Mouse (Mus musculus) liver, embryonic 15.5 days (tissue): ENCODE measurements around the gene Sept9. TPM values are rescaled to one million over a fixed set of nuclear protein-coding genes. Genes with fewer than 3 reads are reported as not detected.

Experiments
- ATAC-seq: fragments of 200-750 bp; cut with Nextera tagmentation; 2 replicates; pipeline ENCODE4 v1.8.0; 2017; ENCODE audit warnings: moderate number of reproducible peaks, mild to moderate bottlenecking, moderate library complexity; ENCODE audit not compliant: insufficient read depth
- H3K27ac ChIP-seq: fragments of 300-500 bp; sonication (generic); replicated peaks from 2 replicates; pipeline ENCODE4 v1.5.1; 2015; ENCODE audit warnings: mild to moderate bottlenecking, inconsistent platforms
- H3K27me3 ChIP-seq: fragments of 300-500 bp; sonication (generic); 2 replicates; pipeline ENCODE4 v1.6.1; 2015; ENCODE audit warnings: mild to moderate bottlenecking, inconsistent platforms
- H3K36me3 ChIP-seq: fragments of 300-500 bp; sonication (generic); replicated peaks from 2 replicates; pipeline ENCODE4 v1.6.1; 2015; ENCODE audit warnings: moderate library complexity, mild to moderate bottlenecking, inconsistent platforms
- H3K4me1 ChIP-seq: fragments of 300-500 bp; sonication (generic); replicated peaks from 2 replicates; pipeline ENCODE4 v1.6.1; 2015; ENCODE audit warnings: inconsistent platforms
- H3K4me2 ChIP-seq: fragments of 300-500 bp; sonication (generic); 2 replicates; pipeline ENCODE4 v1.6.1; 2015; ENCODE audit warnings: moderate library complexity, mild to moderate bottlenecking, inconsistent platforms
- H3K4me3 ChIP-seq: fragments of 300-500 bp; sonication (generic); replicated peaks from 2 replicates; pipeline ENCODE4 v1.5.1; 2015; ENCODE audit warnings: mild to moderate bottlenecking, inconsistent platforms
- H3K9ac ChIP-seq: fragments of 300-500 bp; sonication (generic); 2 replicates; pipeline ENCODE4 v1.6.1; 2015; ENCODE audit warnings: moderate library complexity, mild to moderate bottlenecking, inconsistent platforms
- H3K9me3 ChIP-seq: fragments of 300-500 bp; sonication (generic); replicated peaks from 2 replicates; pipeline ENCODE4 v1.6.1; 2016; ENCODE audit warnings: inconsistent platforms
- WGBS: fragments of 180-500 bp; shearing (Covaris S2); methylation state at CpG from one replicate; pipeline ENCODE4 v1.1.7; 2015; ENCODE audit warnings: mixed read lengths; ENCODE audit not compliant: insufficient replicate concordance; 5-methylcytosine and 5-hydroxymethylcytosine counted together
- polyA plus RNA-seq: library from polyadenylated mRNA; unstranded; fragments of >200 nt; fragmentation: Nextera tagmentation; extraction: Ambion mirVana; gene quantifications from 2 replicates; pipeline ENCODE4 v1.2.1, GENCODE M21; 2015

Sept9 gene
- polyA plus RNA-seq, 1 experiment from 2014 or later: 41.0 TPM

DNA sequence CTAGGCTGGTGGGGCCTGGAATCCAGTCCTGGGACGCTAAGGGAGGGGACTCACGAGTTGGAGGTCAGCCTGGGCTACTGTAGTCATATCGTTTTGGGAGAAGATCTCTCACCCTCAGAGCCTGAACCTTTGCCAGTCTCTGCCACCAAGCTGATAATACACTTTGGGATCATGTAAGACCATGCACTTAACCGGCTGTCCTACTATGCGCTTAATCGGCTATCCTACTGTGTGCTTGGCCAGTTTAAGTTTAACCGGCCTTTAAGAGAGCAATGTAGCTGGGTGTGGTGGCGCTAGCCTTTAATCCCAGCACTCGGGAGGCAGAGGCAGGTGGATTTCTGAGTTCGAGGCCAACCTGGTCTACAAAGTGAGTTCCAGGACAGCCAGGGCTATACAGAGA, 173.1 kb downstream of the Sept9 start:
- Histone ChIP-seq H3K9ac (no peak overlapping the region), H3K4me1 (no peaks in the 10 kb centered on the region), H3K27ac (no peak overlapping the region), H3K4me2 (no peak overlapping the region), H3K27me3 (no peaks in the 10 kb centered on the region), H3K4me3 (no peak overlapping the region), H3K9me3 (no peaks in the 10 kb centered on the region), H3K36me3 (no peaks in the 10 kb centered on the region)
- whole genome bisulfite sequencing: 70% methylated on average over 10 of the region's 10 CpGs
- ATAC-seq: no peak

DNA sequence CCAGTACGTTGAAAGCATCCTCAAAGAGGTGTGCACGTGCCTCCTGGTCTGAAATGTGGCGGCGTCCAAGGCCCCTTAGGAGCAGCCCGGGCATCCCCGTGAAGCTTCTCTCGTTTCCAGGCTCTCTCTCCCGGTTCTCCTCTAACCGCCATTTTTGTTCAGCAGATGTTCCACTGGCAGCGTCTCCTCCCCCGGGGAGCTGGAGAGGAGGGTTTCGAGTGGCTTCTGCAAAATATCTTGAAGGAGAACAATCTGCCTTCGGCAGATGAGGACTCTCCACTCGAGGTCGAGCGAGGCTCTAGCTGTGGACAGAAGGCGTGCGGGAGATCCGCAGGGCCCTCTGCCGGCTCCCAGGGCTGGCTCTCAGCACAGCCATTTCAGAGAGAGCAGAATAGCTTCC, 173.7 kb downstream of the Sept9 start:
- Histone ChIP-seq H3K36me3 (no peaks in the 10 kb centered on the region), H3K27me3 (no peaks in the 10 kb centered on the region), H3K27ac (no peak overlapping the region), H3K9ac (no peak overlapping the region), H3K4me3 (no peak overlapping the region), H3K4me2 (no peak overlapping the region), H3K9me3 (no peaks in the 10 kb centered on the region), H3K4me1 (no peaks in the 10 kb centered on the region)
- WGBS: 62% methylated on average over 20 of the region's 20 CpGs
- ATAC-seq: no peak

GRCm38 (mm10) chr11:117373870-117374269, 174.4 kb downstream of the Sept9 start:
- 27% methylated on average over 4 of the region's 4 CpGs for WGBS
- Histone ChIP-seq H3K4me1 (no peaks in the 10 kb centered on the region), H3K27me3 (no peaks in the 10 kb centered on the region; the same call in 1 of the 2 replicates), H3K9me3 (no peaks in the 10 kb centered on the region), H3K27ac (no peak overlapping the region), H3K4me3 (no peak overlapping the region), H3K36me3 (no peaks in the 10 kb centered on the region), H3K9ac (no peak overlapping the region), H3K4me2 (no peak overlapping the region)
- ATAC-seq: no peak

DNA sequence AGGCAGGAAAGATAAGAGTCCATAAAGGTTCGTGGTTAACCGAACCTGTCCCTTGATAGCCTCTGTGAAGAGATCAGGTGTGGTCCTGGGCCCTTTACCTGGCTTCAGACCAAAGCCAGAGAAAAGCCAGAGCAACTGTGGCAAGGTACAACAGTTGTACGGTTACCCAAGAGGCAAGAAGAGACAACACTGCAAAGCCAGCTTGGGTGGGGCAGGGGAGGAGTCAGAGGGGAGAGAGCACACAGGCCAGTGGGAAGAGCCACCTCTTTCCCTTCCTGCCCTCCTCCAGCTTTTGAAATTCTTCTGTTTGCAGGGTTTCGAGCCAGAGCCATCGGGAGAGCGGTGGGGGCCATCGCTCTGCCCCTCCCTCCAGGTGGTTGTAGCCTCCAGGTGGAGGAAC, 174.8 kb downstream of the Sept9 start:
- H3K4me2 ChIP-seq: no peak overlapping the region
- no peaks in the 10 kb centered on the region for H3K9me3 ChIP-seq
- 36% methylated on average over 7 of the region's 7 CpGs for WGBS
- H3K4me1 ChIP-seq: no peaks in the 10 kb centered on the region
- no peak; the same call in 1 of the 2 replicates for ATAC-seq
- no peaks in the 10 kb centered on the region; the same call in 1 of the 2 replicates for H3K27me3 ChIP-seq
- no peak overlapping the region for H3K27ac ChIP-seq
- H3K36me3 ChIP-seq: no peaks in the 10 kb centered on the region
- H3K4me3 ChIP-seq: no peak overlapping the region
- no peak overlapping the region for H3K9ac ChIP-seq

DNA sequence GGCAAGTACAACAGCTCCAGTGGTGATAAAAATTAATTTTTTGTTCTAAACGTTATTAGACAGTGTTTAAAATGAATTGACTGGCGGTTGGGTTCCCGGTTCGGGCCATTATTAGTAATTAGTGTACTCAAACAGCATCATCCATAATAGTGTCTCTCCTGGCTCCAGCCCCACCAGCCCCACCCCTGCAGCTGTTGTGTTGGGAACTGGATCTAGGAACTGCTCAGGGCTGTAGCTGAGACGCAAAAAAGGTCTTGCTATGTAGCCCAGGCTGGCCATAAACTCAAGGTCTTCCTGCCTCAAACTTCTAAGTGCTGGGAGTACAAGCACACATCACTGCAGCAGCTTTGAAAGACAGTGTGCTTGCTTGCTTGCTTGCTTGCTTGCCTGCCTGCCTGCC, 180.3 kb downstream of the Sept9 start:
- Histone ChIP-seq H3K9me3 (no peaks in the 10 kb centered on the region), H3K27me3 (peaks cover 23% of the 10 kb centered on the region), H3K4me1 (no peaks in the 10 kb centered on the region), H3K4me2 (no peak overlapping the region), H3K36me3 (no peaks in the 10 kb centered on the region), H3K4me3 (no peak overlapping the region), H3K9ac (no peak overlapping the region), H3K27ac (no peak overlapping the region)
- no peak for ATAC-seq
- 61% methylated on average over 5 of the region's 5 CpGs for WGBS

DNA sequence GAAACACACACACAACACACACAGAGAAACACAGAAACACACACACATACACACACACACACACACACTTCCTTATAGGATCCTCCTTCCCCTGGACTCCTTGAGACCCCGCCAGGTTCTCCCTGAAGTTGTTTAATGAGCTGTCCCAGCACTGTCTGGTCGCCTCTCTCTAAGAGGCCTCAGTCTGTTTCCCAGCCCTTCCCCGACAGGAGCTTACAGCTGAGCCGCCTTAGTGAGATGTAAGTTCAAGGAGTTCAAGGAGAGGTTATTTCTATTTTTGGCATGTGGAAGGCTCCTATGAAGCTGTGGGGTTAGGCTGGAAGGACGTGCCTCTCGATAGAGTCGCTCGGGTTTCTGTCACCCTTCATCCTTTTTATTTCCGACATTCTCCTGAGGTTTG, 184.8 kb downstream of the Sept9 start:
- no peak overlapping the region for H3K27ac ChIP-seq
- WGBS: 21% methylated on average over 9 of the region's 9 CpGs
- H3K9ac ChIP-seq: no peak overlapping the region
- H3K36me3 ChIP-seq: no peaks in the 10 kb centered on the region
- H3K27me3 ChIP-seq: peaks cover 47% of the 10 kb centered on the region
- H3K4me2 ChIP-seq: no peak overlapping the region
- H3K9me3 ChIP-seq: no peaks in the 10 kb centered on the region
- no peak for ATAC-seq
- H3K4me1 ChIP-seq: no peaks in the 10 kb centered on the region
- no peak overlapping the region for H3K4me3 ChIP-seq

GRCm38 (mm10) chr11:117384897-117385296, 185.4 kb downstream of the Sept9 start:
- ATAC-seq: no peak
- Histone ChIP-seq H3K4me1 (peaks cover 3% of the 10 kb centered on the region; the same call in 1 of the 2 replicates), H3K27ac (no peak overlapping the region), H3K4me2 (0 out of 2 replicates have a peak overlapping the region, but pooled peaks have one; percentile 13), H3K9me3 (no peaks in the 10 kb centered on the region), H3K4me3 (no peak overlapping the region), H3K9ac (no peak overlapping the region), H3K36me3 (no peaks in the 10 kb centered on the region), H3K27me3 (peaks cover 47% of the 10 kb centered on the region)
- WGBS: 4% methylated on average over 16 of the region's 16 CpGs

- H3K9ac ChIP-seq: no peak overlapping the region
- H3K27me3 ChIP-seq: peaks cover 47% of the 10 kb centered on the region
- H3K27ac ChIP-seq: no peak overlapping the region
- 53% methylated on average over 15 of the region's 15 CpGs for WGBS
- H3K36me3 ChIP-seq: no peaks in the 10 kb centered on the region
- H3K4me3 ChIP-seq: no peak overlapping the region
- ATAC-seq: no peak
- H3K4me2 ChIP-seq: 0 out of 2 replicates have a peak overlapping the region, but pooled peaks have one; percentile 13
- peaks cover 8% of the 10 kb centered on the region; the same call in 1 of the 2 replicates for H3K4me1 ChIP-seq
- no peaks in the 10 kb centered on the region for H3K9me3 ChIP-seq
These were observed 186.1 kb downstream of the Sept9 start for GRCm38 (mm10) chr11:117385331-117386103.

DNA sequence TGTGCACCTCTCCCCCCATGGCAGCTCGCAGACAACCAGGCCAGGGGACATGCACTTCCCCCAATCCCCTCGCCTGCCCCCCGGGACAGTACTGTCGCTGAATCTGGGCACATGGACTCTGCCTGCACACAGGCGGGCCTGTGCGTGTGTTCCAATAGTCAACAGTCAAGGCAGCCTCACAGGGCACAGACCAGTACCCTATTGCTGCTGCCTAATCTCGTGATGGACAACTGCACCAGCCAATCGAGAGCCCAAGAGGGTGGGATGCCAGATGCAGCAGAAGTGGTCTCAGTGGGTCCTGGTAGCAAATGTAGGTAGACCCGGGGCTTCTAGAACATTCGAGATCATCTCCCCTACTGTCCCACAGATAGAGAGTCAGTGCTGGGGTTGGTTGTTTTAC, 187.8 kb downstream of the Sept9 start:
- H3K27ac ChIP-seq: no peak overlapping the region
- no peak overlapping the region for H3K4me2 ChIP-seq
- 57% methylated on average over 10 of the region's 10 CpGs for WGBS
- peaks cover 17% of the 10 kb centered on the region for H3K4me1 ChIP-seq
- H3K27me3 ChIP-seq: peaks cover 46% of the 10 kb centered on the region
- no peaks in the 10 kb centered on the region for H3K9me3 ChIP-seq
- H3K4me3 ChIP-seq: no peak overlapping the region
- no peak overlapping the region for H3K9ac ChIP-seq
- no peak for ATAC-seq
- H3K36me3 ChIP-seq: no peaks in the 10 kb centered on the region

DNA sequence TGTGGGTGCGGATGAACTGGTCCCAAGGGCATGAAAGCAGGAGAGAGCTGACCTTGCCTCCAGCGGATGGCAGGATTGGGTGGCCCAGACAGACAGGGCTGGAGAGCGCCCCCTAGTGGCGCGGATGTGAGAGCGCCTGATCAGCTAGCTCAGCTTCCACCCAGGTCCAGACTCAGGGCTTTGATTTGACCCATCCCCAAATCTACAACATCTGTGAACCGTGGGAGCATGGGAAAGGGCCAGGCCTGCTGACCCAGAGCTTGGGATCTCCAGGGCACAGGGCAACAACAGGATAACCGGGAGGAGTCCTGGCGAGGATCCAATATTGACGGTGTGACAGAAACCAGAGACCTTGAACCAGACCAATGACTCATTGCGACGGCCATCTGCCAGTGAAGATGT, 190.5 kb downstream of the Sept9 start:
- H3K36me3 ChIP-seq: no peaks in the 10 kb centered on the region
- H3K9me3 ChIP-seq: no peaks in the 10 kb centered on the region
- H3K4me1 ChIP-seq: peaks cover 18% of the 10 kb centered on the region
- H3K4me3 ChIP-seq: no peak overlapping the region
- 0 out of 2 replicates have a peak overlapping the region, but pooled peaks have one; percentile 7 for H3K27ac ChIP-seq
- H3K9ac ChIP-seq: no peak overlapping the region
- peaks cover 45% of the 10 kb centered on the region for H3K27me3 ChIP-seq
- ATAC-seq: peak; percentile 66
- WGBS: 19% methylated on average over 12 of the region's 12 CpGs
- no peak overlapping the region for H3K4me2 ChIP-seq

DNA sequence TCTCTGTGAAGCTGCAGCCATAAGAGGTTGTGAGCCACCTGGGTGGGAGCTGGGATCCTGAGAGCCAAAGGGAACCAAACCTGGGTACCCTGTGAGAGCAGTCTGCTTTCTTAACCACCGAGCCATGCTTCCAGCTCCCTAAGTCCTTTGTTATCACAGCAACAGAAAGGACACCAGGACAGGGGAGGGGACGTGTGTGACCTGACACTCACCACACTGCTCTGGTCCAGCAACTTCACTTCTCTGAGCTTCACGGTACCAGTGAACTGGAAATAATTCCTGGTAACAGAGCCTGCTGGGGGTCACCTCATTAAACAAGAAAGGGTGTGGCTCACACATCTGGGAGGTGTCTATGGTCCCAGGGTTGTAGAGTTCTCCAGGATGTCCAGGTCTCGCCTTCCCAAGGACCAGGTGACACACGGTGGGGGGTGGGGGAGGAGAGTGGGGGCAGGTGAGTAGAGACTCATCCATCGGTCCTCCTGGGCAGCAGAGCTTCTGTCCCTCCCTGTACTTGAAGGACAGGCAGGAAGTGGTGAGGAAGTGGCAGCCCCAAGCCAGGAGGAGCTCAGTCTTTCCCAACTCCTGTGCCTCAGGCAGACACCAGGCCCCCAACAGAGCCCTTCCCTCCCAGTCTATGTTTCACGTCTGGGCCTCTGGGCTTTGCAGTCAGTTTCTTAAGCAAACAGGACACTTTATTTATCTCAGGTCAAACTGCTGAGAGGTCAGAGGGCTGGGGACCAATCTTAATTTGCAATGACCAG, 191.5 kb downstream of the Sept9 start:
- 14% methylated on average over 7 of the region's 7 CpGs for WGBS
- no peak overlapping the region for H3K9ac ChIP-seq
- H3K4me1 ChIP-seq: peaks cover 21% of the 10 kb centered on the region
- H3K4me2 ChIP-seq: no peak overlapping the region
- H3K27ac ChIP-seq: no peak overlapping the region
- no peak for ATAC-seq
- H3K27me3 ChIP-seq: peaks cover 45% of the 10 kb centered on the region
- H3K36me3 ChIP-seq: no peaks in the 10 kb centered on the region
- no peak overlapping the region for H3K4me3 ChIP-seq
- H3K9me3 ChIP-seq: no peaks in the 10 kb centered on the region
